Mouse (Mus musculus) spleen, adult 18-20 months (tissue): Measurements from ENCODE around the gene Snx27.
A peak's percentile ranks its signal among the peaks of the same experiment; 100 is the strongest.

Experiments used
- DNase-seq, 2 experiments: peaks; one replicate each; pipeline ENCODE4 v3.0.0; 2022; ENCODE audit warnings: mixed read lengths in 2 of 2

The Snx27 gene

GRCm38 (mm10) chr3:94476301-94477035 is 106.0 kb downstream of the Snx27 start:
- DNase-seq: no peak

DNA sequence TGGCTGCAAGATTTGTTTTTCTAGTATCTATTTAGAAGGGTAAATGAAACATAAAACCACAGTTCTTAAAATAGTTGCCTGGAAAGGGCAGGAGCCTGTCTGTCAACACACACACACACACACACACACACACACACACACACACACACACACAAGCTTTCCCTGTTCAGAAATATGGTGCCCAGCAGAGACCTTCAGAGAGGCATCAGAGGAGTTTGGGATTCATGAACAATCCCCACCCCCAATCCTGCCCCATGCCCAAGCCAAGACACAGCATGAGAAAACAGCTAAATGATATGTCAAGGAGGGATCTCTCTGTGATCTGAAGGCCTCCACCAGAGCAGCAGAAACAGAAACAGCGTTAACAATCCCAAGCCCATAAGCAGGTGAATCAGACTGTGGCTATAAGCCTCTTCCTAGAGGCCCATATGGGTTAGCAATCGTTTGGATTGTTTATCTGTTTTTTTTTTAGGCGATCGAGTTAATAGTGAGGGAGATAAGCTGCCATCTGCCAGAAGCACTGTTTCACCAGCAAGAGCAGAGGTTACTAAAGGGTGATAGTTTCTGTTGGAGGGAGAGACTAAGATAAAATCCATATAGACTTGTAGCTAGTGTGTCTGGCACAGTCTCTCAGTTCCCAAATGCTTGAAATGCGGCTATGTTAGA is 108.8 kb downstream of the Snx27 start:
- no peak for DNase-seq

GRCm38 (mm10) chr3:94473115-94473505 is 109.4 kb downstream of the Snx27 start:
- no peak for DNase-seq

- DNase-seq: no peak
These were observed 109.9 kb downstream of the Snx27 start for GRCm38 (mm10) chr3:94472447-94473114.

GRCm38 (mm10) chr3:94468931-94469330 is 113.6 kb downstream of the Snx27 start:
- no peak for DNase-seq

DNA sequence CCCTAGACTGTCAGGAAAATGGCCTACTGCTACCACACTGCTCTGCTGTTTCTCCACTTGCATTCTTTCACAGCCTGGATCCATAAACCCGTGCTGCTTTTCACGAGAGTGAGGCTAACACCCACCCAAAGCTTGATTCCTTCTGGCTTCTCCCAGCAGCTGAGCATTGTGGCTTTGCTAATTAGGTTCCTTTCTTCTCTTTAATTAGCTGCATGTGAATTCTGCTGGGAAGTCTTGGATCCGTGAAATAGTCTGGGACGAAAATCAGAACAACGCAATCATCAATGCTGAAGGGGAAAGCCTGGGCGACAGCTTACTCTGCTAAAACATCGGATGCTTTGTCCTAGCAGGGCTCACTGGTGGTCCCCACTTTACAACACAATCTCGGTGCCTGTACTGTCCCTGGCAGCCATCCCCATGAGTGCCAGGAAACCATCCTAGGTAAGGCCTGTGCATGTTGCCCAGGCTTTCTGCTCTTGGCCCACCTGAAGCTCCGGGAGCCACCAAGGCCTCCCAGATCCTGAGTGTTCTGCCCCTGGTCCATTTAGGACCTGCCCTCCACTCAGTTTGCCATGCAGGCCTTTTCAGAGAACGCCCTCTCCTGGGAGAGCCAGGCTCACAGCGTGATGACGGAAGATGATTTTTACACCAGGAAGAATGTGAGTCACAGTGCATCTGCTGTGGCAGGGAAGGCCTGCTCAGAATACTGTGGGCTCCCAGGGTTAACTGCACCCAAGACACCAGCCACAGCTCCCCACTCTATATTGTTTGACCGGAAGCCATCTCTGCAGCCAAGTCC is 116.7 kb downstream of the Snx27 start:
- DNase-seq: no peak

- no peak for DNase-seq
These were observed 118.5 kb downstream of the Snx27 start for GRCm38 (mm10) chr3:94463926-94464578.

DNA sequence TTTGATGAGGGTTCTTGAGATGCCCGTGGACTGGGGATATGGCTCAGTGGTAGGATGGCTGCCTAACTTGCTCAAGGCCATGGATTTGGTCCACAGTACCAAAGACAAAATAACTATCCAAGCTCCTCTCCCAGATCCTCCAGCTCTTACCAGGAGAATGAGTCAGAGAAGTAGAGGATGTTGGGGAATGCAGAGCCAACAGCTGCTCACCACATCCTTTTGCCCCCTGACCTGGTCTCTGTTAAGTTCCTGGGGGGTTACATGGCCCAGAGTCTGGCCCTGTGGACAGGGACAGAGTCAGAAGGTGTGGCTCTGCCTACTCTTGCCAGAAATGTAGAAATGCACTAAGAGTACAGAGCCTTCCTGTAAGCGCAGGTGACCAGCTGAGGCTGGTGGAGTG is 122.7 kb downstream of the Snx27 start:
- no peak for DNase-seq

DNA sequence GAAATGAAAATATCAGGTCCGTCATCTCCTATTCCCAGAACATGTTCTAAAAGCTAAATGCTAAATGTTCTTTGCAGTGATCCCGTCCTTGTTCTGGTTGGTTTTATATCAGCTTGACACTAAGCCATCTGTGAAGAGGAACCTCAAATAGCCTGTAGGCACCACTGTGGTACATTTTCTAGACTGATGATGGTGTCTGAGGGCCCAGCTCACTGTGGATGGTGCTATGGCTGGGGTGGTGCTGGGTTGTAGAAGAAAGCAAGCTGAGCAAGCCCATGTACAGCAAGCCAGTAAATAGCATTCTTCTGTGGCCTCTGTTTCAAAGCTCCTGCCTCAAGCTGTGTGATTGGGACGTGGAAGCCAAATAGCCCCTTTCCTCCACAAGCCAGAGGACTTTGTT is 125.5 kb downstream of the Snx27 start:
- DNase-seq: no peak

DNA sequence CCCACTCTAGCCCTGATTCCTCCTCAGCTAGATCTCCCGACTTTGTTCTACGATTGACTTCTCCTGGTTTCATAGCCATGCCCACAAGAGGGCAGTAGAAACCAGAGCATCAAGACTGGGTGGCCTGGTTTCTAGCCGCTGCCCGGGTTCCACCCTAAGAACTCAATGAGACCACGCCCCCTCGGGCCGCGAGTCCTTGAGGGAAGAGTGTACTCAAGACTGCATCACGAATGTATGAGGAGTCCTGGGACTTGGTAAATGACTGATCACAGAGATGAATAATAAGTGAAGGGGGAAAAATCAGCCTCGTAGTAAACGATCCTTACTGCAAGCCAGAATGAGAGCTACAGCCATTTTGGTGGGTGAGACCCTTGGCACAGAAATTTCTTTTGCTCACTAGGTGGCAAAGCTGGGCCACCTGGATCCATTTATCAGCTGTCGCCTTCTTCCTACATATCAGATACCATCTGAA is 126.0 kb downstream of the Snx27 start:
- peak; percentile 35 to 60 for DNase-seq

GRCm38 (mm10) chr3:94449377-94449776 is 133.1 kb downstream of the Snx27 start:
- no peak for DNase-seq
